Mouse (Mus musculus) T-helper 1 cell (primary cell): ENCODE data around the gene Mylpf.
"Not testable (repeated sequence)": the region's sequence is repeated elsewhere in the genome, so short reads cannot be mapped to it uniquely, and the experiment has no call there.

Experiments
- in situ Hi-C: fragments of 300-600 bp; cut with MboI, MseI; formaldehyde crosslinking; loops from one replicate; pipeline ENCODE4 v1.15.1; 2025; ENCODE audit warnings: high pct_unique_total_duplicates

Mylpf gene

GRCm38 (mm10) chr7:127223515-127224478 lies 15.1 kb downstream of the Mylpf start:
- in situ Hi-C loops: loop anchor here (25.0 kb wide), 1 partner anchor 1014 kb away; the partner anchor contains the start of genes 9130023H24Rik, Armc5 and Tgfb1i1

DNA sequence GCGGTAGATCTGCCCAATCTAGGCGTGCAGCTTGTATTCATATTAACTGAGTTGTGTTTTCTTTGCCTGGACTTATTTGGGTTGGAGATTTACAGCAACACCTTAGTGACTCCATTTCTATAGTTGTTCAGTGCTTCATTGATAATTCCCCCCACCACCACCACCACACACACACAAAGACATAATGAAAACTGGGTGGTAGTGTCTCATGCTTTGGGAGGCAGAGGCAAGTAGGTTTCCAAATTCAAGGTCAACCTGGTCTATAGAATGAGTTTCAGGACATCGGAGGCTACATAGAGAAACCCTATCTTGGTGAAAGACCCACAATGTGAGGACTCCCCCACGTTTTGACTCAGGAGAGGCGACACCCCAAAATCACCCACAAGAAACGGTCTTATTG lies 15.9 kb downstream of the Mylpf start:
- in situ Hi-C loops: loop anchor here (25.0 kb wide), 1 partner anchor 1013 kb away; the partner anchor contains the start of genes 9130023H24Rik, Armc5 and Tgfb1i1

DNA sequence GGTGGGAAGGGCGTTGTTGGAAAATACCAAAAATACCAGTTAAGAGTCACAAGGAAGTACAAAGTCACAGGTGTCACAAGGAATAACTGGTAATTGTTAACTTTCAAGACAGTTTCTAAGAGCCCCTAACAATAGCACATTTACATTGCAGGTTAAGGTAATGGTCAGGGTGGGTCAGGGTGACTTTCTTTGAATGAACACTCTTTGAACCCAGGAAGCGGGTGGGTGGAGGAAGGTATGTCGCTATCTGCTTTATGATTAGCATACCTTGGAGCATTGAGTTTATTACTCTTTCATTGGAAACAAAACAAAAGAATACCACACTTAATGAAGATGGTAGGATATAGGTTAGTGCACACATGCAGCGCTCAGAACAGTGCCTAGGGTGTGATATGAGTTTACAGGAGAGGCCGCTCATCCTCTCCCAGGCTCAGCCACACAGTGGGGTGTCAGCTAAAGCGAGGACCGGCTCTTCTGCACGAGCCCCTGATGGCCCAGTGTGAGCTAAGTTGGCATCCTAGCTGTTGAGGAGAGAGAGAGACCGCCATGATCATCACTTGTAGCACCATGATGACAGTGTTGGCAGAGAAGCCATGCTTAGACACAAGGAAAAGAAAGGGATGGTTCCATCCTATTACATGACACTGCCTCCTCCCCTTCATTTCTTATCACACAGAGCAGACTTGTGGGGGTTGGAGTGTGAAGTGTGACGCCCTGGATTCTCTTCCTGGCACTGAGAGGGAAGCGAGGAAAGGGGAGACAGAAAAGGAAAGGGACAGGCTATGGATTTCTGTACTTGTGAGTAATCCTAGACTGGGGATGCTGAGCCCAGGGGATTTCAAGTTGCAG lies 16.7 kb downstream of the Mylpf start:
- in situ Hi-C loops: no loop called here

DNA sequence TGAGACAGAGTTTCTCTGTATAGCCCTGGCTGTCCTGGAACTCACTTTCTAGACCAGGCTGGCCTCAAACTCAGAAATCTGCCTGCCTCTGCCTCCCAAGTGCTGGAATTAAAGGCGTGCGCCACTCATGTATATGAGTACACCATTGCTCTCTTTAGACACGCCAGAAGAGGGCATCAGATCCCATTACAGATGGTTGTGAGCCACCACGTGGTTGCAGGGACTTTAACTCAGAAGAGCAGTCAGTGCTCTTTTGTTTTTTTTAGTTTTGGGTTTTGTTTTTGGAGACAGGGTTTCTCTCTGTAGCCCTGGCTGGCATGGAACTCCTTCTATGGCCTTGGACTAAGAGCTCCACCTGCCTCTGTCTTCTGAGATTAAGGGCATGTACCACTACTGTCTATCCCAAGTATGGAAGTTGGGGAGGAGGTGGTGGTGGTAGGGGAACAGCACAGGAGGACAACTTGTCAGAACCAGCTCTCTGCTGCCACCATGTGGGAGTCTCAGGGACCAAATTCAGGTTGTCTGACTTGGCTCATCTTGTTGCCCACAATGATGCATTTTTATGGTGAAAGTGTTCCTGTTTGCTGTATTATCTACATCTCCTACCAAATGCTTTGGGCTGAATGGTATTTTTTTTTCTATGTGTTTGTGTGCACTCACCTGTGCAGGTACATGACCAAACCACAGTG lies 20.1 kb downstream of the Mylpf start:
- in situ Hi-C loops: no loop called here

DNA sequence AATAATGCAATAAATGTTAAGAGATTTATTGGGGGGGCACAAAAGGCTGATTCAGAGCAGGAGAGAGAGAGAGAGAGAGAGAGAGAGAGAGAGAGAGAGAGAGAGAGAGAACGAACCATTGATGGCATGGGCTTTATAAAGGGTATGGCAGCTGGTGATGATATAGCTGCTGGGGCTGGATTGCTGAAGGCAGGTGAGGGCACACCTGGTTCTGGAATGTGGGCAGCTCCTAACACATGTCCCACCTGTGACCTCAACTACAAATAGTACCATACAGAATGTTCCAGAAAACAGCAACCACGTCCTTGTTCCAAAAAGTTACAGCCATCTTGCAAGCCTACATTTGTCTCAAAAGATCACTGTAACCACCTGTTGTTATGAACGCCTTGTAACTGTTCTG lies 22.7 kb downstream of the Mylpf start:
- in situ Hi-C loops: no loop called here

- in situ Hi-C loops: no loop called here
Observed at GRCm38 (mm10) chr7:127231826-127232621, 23.3 kb downstream of the Mylpf start.

- in situ Hi-C loops: no loop called here
Observed at GRCm38 (mm10) chr7:127232622-127233367, 24.1 kb downstream of the Mylpf start, which contains the start of the genes Zfp553 and Sept1. Gene Zfp553, plus strand, starts transcription at chr7:127233061. Gene Sept1, minus strand, starts transcription at chr7:127233130.

- in situ Hi-C loops: no loop called here
Observed at GRCm38 (mm10) chr7:127233368-127233749, 24.7 kb downstream of the Mylpf start.

DNA sequence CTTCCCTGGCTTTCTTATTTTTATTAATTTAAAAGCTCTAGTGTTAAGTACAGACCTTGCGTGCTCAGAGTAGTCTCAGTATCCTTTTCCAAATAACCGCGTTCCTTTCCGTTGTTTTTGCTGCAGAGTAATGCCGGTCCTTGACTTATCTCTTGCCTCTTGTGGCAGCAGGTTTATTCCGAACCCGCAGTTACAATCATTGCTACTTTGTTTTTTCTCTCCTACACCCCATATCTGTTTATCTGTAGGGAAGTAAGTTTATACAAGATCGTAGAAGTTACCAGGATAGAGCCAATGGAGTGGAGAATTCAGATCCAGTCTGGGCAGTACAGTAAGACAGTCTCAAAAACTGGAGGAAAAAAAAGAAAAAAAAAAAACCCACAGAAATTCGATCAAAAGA lies 25.1 kb downstream of the Mylpf start:
- in situ Hi-C loops: no loop called here

GRCm38 (mm10) chr7:127234777-127235176 lies 26.1 kb downstream of the Mylpf start:
- in situ Hi-C loops: no loop called here

DNA sequence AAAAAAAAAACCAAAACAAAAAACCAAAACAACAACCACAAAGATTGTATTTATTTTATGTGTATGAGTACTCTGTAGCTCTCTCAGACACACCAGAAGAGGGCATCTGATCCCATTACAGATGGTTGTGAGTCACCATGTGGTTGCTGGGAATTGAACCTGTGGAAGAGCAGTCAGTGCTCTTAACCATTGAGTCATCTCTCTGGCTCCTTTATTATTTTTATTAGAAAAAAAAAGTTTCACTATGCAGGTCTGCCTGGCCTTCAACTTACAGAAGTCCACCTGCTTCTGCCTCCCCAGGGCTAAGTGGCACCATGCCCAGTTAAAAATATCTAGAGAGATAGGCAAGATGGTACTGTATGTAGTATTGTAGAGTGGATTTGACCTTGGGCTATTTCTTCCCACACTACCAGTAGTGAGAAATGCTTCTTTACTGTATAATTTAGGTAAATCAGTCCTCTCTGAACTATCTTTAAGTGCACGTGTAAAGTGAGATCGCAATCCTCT lies 34.7 kb downstream of the Mylpf start:
- in situ Hi-C loops: no loop called here

DNA sequence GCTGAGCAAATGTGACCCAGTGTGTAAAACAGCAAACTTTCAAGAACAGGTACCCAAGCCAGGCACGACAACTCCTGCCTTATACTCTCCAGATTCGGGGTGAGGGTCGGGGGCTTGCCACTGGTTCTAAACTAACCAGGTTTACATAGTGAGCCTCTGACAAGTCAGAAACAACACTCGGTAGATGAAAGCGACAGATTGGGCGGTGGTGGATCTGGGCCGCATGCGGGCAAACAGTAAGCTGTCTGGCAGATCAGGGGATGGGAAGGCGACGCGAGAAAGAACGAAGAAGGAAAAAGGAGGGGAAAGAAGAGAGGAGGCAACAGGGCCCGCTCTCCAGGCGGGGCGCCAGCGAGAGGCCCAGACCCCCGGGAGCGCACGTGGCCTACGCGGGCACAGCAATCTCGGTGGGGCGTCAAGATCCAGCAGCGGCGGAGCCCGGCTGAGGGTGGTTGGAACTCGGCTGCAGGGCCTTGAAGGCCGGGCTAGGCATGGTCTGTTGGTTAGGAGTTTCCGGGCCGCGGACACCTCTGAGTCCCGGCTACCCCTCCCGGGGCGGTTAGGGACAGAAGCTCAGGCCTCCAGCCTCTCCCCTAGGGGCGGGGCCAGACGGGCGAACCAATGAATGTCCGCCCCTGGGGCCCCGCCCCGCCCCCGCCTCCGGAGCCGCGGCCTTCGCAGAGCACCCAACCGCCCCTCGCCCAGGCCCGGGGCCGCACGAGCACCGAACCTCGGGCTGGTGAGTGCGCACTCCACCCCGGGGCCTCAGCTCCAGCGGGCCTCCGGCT lies 35.4 kb downstream of the Mylpf start, which contains the start of gene Zfp771:
TSS of gene Zfp771 (plus strand) at position 405 of the 788 bp plus-strand sequence.
- in situ Hi-C loops: no loop called here

GRCm38 (mm10) chr7:127244658-127245510 lies 36.2 kb downstream of the Mylpf start:
- in situ Hi-C loops: no loop called here

DNA sequence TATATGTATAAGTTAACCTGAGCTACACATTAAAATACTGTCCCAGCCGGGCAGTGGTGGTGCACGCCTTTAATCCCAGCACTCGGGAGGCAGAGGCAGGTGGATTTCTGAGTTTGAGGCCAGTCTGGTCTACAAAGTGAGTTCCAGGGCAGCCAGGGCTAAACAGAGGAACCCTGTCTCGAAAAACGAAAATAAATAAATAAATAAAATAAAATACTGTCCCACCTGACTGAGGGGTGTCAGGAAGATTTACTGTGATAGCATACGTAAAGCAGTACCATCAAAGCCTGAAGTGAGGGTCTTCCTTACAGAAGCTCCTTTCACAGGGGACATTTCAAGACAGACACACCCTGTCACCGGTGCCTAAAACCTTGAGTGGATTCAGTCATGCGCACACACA lies 41.8 kb downstream of the Mylpf start:
- in situ Hi-C loops: not testable (repeated sequence)

GRCm38 (mm10) chr7:127252414-127252813 lies 43.7 kb downstream of the Mylpf start:
- in situ Hi-C loops: no loop called here

DNA sequence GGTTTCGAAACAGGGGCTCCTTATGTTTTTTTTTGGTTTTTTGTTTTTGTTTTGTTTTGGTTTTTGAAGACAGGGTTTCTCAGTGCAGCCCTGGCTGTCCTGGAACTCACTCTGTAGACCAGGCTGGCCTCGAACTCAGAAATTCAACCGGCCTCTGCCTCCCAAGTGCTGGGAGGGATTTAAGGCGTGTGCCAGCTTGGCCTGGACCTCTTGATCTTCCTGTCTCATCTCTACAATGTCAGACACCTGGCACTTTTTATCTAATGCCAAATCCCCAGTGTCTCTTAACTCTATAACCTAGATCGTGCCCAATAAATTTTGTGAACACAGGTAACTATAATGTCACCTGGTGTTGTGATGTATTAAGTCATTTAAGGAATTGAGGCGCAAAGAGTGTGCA lies 44.7 kb downstream of the Mylpf start:
- in situ Hi-C loops: no loop called here

GRCm38 (mm10) chr7:127253821-127254769 lies 45.4 kb downstream of the Mylpf start:
- in situ Hi-C loops: no loop called here
